Mouse (Mus musculus) cerebellum, adult 8-10 months (tissue): Measurements from ENCODE around the gene Lbx1.
A peak's percentile ranks its signal among the peaks of the same experiment; 100 is the strongest.

Experiments
- DNase-seq: peaks from one replicate; pipeline ENCODE4 v3.0.0; 2022

The Lbx1 gene

GRCm38 (mm10) chr19:45233496-45234127 lies 2.0 kb downstream of the Lbx1 start:
- no peak for DNase-seq

GRCm38 (mm10) chr19:45232443-45233410 lies 2.9 kb downstream of the Lbx1 start:
- no peak for DNase-seq

GRCm38 (mm10) chr19:45232036-45232410 lies 3.6 kb downstream of the Lbx1 start:
- no peak for DNase-seq

GRCm38 (mm10) chr19:45231383-45232035 lies 4.1 kb downstream of the Lbx1 start:
- no peak for DNase-seq

GRCm38 (mm10) chr19:45230848-45231382 lies 4.7 kb downstream of the Lbx1 start:
- DNase-seq, result no peak

DNA sequence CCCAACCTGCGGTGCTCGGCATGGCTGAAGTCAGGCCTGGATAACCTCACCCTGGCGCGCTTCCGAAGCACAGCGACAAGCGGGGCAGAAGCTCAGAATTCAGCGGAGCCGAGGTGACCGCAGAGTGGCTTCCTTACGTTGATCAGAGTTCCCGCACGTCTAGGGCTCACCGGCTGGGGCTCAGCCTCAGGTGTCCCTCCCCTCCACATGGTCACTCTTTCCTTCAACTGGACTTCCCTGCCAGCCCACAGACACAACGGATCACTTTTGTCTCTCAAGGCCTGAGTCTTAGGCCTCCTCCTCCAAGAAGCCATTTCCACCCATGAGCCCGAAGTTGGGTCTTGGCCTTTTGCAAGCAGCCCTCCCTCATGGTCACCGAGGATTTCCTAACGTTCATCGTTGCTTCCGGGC lies 5.4 kb downstream of the Lbx1 start:
- DNase-seq, result no peak

DNA sequence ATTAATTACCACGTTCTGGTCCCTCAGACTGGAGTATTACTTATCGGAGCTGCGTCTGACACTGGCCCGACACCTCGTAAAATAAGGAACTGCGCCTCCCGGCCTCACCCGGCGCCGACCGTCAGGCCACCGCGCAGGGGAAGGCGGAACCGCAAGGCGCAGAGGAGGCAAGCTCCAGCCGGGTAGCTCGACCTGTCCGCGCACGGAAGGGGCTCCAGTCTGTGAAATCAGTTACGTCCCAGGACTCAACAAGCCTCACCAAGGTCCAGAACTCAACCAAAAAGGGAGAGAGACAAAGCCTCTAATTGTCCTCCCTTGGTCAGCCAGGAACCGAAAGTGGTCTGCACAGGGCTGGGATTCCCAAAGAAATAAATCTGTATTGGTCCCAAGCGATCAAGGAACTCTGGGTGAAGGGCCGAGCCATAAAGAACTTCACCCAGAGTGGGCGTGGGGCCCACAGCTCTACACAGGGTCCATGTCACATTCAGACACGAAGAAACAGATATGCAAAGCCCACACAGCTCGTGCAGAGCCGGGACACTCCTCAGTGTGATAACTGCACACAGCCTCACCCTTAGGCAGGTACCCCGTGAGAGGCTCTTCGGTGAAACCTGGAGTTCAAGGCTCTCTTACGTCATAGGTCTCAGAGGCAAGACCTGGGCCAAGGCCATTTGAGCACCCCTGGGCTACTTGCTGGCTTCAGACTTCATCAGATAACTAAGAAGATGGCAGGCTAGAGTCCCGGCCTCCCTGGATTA lies 6.1 kb downstream of the Lbx1 start:
- DNase-seq, result no peak

- no peak for DNase-seq
These were observed 6.8 kb downstream of the Lbx1 start for GRCm38 (mm10) chr19:45228781-45229180.

DNA sequence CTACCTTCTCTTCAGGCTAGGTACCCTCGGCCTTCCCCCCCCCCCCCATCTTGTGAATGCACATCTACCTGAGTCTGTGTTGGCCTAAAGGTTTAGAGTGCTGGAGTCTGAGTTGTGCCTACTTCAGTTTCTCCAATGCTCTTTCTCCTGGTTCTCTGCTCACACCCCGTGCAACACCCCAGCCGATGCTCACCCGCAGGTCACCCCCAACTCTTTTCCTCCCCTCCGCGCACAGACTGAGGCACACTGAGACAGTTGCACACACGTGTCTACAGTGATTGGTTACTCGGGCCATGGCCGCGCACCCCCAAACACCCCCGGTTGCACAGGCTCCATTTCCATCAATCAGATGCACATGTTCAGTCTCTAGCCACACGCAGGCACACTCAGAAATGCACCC lies 7.5 kb downstream of the Lbx1 start:
- no peak for DNase-seq

- no peak for DNase-seq
These were observed 7.9 kb downstream of the Lbx1 start for GRCm38 (mm10) chr19:45227671-45228070.

DNA sequence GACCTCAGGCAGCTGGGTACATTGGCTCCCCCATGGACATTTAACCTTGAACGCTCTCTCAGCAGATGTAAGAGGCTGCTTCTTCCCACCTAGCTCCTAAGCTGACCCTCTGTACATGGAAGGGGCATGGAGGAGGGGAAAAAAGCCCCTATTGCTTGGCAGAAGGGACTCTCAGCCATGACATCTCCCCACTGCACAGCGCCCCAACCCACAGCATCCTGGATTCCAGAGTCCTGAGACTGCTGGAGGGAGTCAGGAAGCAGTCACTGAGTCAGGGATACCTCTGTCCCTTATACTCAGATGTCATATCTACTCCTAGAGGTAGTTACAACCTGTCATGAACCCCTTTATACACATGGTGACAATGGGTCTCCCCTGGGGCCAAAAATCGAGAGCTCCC lies 8.6 kb downstream of the Lbx1 start:
- no peak for DNase-seq

DNA sequence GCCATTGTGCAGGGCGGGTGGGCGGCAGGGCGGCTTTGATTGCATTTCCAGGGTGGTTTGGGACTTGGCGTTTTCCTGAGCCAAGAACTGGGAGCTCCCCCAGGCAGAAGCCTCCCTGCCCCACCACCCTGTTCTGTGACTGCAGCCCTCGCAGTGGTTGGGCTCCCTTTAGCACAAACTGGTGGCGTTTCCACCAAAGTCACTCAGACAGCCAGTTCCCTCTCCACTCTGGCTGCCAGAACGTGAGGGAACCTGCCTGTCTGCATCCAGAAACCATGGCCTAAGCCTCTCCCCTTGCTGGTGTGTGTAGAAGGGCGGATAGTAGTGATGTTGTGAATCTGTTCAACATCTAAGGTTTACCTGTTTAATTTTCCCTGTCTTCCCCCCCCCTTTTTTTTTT lies 9.4 kb downstream of the Lbx1 start:
- DNase-seq, result no peak

GRCm38 (mm10) chr19:45225130-45225529 lies 10.5 kb downstream of the Lbx1 start:
- DNase-seq, result no peak

GRCm38 (mm10) chr19:45224286-45224559 lies 11.4 kb downstream of the Lbx1 start:
- no peak for DNase-seq

DNA sequence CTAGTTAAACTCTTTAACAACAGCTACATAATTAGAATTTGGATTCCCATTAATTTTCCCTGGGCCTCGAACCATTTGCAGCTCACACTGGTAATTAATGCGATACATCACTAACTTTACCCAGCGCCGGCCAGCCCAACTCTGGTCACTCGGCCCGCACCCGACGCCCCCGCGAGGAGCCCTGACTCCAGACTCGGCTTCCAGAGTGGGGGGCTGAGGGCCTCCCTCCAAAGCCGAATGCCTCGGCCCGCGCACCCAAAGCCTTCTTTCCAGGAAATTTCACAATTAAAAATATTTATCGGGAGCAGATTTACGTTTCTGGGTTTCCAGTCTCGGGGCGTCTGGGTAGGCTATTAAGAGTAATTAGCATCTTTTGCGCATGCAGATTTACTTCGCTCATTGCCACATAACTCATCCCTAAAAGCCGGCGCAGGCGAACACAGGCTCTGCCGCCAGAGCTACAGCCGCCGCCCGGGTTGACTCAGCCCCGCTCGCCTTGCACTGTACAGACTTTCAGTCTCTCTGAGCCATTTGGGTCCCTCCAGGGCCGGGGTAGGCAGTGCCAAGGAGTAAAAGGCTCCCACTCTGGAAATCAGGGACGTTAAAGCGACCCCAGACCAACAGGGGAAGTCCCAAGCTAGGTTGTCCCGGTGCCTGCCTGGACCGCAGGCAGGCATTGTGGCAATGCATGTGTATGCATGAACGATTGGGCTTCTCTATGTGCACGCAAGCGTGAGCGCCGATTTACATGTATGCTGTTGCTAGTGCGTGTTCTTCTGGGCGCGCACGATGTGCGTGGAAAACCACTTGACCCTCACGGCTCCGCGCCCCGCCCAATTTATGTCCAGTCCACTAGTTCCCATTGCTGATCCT lies 12.0 kb downstream of the Lbx1 start:
- no peak for DNase-seq

- no peak for DNase-seq
These were observed 13.3 kb downstream of the Lbx1 start for GRCm38 (mm10) chr19:45222141-45222782.

- DNase-seq, result no peak
These were observed 14.2 kb downstream of the Lbx1 start for GRCm38 (mm10) chr19:45221458-45221783.

GRCm38 (mm10) chr19:45220593-45221457 lies 14.8 kb downstream of the Lbx1 start:
- peak; percentile 73 for DNase-seq

GRCm38 (mm10) chr19:45216240-45216639 lies 19.4 kb downstream of the Lbx1 start:
- no peak for DNase-seq

DNA sequence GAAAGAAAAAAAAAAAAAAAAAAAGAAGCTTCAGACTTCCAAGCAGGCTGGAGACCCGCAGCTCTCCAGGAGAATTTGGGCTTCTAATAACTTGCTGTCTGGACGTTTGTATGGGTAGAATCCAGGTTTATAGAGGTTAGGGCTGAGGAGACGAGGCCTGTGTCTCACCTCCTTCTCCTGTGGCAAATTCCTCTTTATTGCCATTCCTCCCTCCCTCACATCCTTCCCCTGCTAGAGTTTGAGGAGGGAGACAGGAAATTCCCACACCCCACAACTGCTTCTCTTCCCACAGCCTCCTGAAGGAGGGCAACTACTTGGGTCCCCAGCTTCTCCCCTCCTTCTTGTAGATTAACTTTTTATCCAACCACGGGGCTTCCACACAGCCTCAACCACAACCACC lies 20.2 kb downstream of the Lbx1 start:
- no peak for DNase-seq
